8 mouse cellular contexts compared by ENCODE assay signal in the genomic region with DNA sequence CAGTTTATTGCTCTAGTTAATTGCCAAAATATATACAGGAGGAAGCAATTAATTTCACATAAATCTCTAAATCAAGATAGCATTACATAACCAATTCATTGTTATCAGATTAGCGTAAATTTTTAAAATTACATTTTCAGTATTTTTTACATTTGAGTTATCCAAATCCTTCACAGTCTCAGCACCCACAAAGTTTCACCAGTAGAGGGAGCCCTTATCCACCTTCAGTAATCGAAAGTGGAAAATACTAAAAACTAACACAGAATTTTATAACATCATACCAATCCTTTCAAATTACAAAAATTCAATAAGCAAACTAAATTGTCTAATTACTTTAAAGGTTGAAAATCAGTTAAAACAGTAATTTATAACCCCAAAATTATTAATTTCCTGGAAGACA.
DNase-seq lines count a peak whose midpoint lies in the region; ATAC-seq and TF ChIP-seq lines count a peak whose summit lies in the region.

No protein-coding gene starts in this region.

- DNase-seq in heart, postnatal 0 days (ENCODE audit: low spot score) = no peak
- no peak for DNase-seq in heart, adult 8-10 months (ENCODE audit: low spot score)
- peak; percentile 57 for DNase-seq in midbrain, postnatal 0 days (ENCODE audit: low spot score)
- DNase-seq in mesoderm, embryonic 11.5 days (ENCODE audit: low read depth, low spot score) = peak; percentile 26
- DNase-seq in testis, postnatal 10 days (ENCODE audit: low spot score) = no peak
- DNase-seq in gastrocnemius, adult 18-20 months (ENCODE audit: low spot score) = no peak

- 16% methylated on average over 2 of the region's 2 CpGs for WGBS in heart, postnatal 0 days
- WGBS in midbrain, postnatal 0 days = 26% methylated on average over 2 of the region's 2 CpGs
- WGBS in midbrain, embryonic 16.5 days = 33% methylated on average over 2 of the region's 2 CpGs

- H3K4me3 ChIP-seq in heart, postnatal 0 days (ENCODE audit: low read depth, low read length) = no peak overlapping the region
- H3K4me3 ChIP-seq in midbrain, postnatal 0 days (ENCODE audit: low read depth, low read length) = no peak overlapping the region
- H3K4me3 ChIP-seq in midbrain, embryonic 16.5 days (ENCODE audit: low read depth, low read length) = no peak overlapping the region

- H3K36me3 ChIP-seq in heart, postnatal 0 days (replicated peaks; ENCODE audit: control insufficient read depth, insufficient read depth, low read length) = no peaks in the 10 kb centered on the region
- H3K36me3 ChIP-seq in midbrain, postnatal 0 days (ENCODE audit: insufficient read depth, low read length) = no peaks in the 10 kb centered on the region
- H3K36me3 ChIP-seq in midbrain, embryonic 16.5 days (ENCODE audit: control insufficient read depth, insufficient read depth, low read length) = no peaks in the 10 kb centered on the region

- H3K27me3 ChIP-seq in heart, postnatal 0 days (ENCODE audit: control insufficient read depth, insufficient read depth, low read length) = no peaks in the 10 kb centered on the region
- no peaks in the 10 kb centered on the region for H3K27me3 ChIP-seq in midbrain, postnatal 0 days (ENCODE audit: insufficient read depth, low read length)
- H3K27me3 ChIP-seq in midbrain, embryonic 16.5 days (ENCODE audit: control insufficient read depth, insufficient read depth, low read depth, low read length) = no peaks in the 10 kb centered on the region

- ATAC-seq in heart, postnatal 0 days (ENCODE audit: insufficient read depth, low read depth) = no peak
- no peak for ATAC-seq in midbrain, postnatal 0 days (ENCODE audit: low FRiP score)
- ATAC-seq in midbrain, embryonic 16.5 days = no peak
- peak; percentile 71 for ATAC-seq in common myeloid progenitor, adult 5-6 weeks (replicated peaks; ENCODE audit: low read depth, poor library complexity, severe bottlenecking)

- no peaks in the 10 kb centered on the region for H3K9me3 ChIP-seq in heart, postnatal 0 days (replicated peaks; ENCODE audit: control insufficient read depth, low read length)
- no peaks in the 10 kb centered on the region for H3K9me3 ChIP-seq in midbrain, postnatal 0 days (ENCODE audit: low read length)
- H3K9me3 ChIP-seq in midbrain, embryonic 16.5 days (replicated peaks; ENCODE audit: control insufficient read depth, low read length, poor library complexity, severe bottlenecking) = no peaks in the 10 kb centered on the region

- no peaks in the 10 kb centered on the region for H3K4me1 ChIP-seq in heart, postnatal 0 days (ENCODE audit: control insufficient read depth, insufficient read depth)
- H3K4me1 ChIP-seq in midbrain, postnatal 0 days (ENCODE audit: insufficient read depth, low read length) = no peaks in the 10 kb centered on the region
- H3K4me1 ChIP-seq in midbrain, embryonic 16.5 days (ENCODE audit: control insufficient read depth, insufficient read depth, low read length) = no peaks in the 10 kb centered on the region

- H3K9ac ChIP-seq in heart, postnatal 0 days (replicated peaks; ENCODE audit: low read depth, low read length) = no peak overlapping the region
- H3K9ac ChIP-seq in midbrain, postnatal 0 days (replicated peaks; ENCODE audit: low read length, poor library complexity, severe bottlenecking) = no peak overlapping the region
- H3K9ac ChIP-seq in midbrain, embryonic 16.5 days (ENCODE audit: low read depth, low read length) = no peak overlapping the region

- H3K4me2 ChIP-seq in heart, postnatal 0 days (ENCODE audit: low read depth, low read length) = no peak overlapping the region
- no peak overlapping the region for H3K4me2 ChIP-seq in midbrain, postnatal 0 days (ENCODE audit: low read depth, low read length, poor library complexity, severe bottlenecking)
- no peak overlapping the region for H3K4me2 ChIP-seq in midbrain, embryonic 16.5 days (ENCODE audit: low read length)

- TF ChIP-seq EP300 in heart, postnatal 0 days (IDR thresholded peaks at IDR 0.05; ENCODE audit: low read depth) = no peak

- TF ChIP-seq CTCF in heart, postnatal 0 days (IDR thresholded peaks at IDR 0.05; ENCODE audit: low read depth) = peak; percentile 55
- TF ChIP-seq CTCF in midbrain, postnatal 0 days (IDR thresholded peaks at IDR 0.05) = peak; percentile 89

- H3K27ac ChIP-seq in heart, postnatal 0 days (ENCODE audit: low read depth) = no peak overlapping the region
- H3K27ac ChIP-seq in midbrain, postnatal 0 days (ENCODE audit: low read depth, low read length) = no peak overlapping the region
- no peak overlapping the region for H3K27ac ChIP-seq in midbrain, embryonic 16.5 days (ENCODE audit: low read length)

Comparison
In these comparisons a context has a peak if more than half of its experiments do, and no peak if none do; other contexts are left out.
1. DNase-seq: peak in midbrain, postnatal 0 days (single experiment) and mesoderm, embryonic 11.5 days (single experiment); none in heart, postnatal 0 days (single experiment), heart, adult 8-10 months (single experiment), testis, postnatal 10 days (single experiment) and gastrocnemius, adult 18-20 months (single experiment).